Mouse (Mus musculus) megakaryocyte, embryonic 14.5 days (primary cell): ENCODE results near the gene Rpp25. TPM values are rescaled to one million over a fixed set of nuclear protein-coding genes. Genes with fewer than 3 reads are reported as not detected.

Experiments used
- H3K27me3 ChIP-seq: replicated peaks from 2 replicates; pipeline ENCODE3; 2012; ENCODE audit warnings: inconsistent platforms
- H3K36me3 ChIP-seq: replicated peaks from 2 replicates; pipeline ENCODE3; 2012; ENCODE audit warnings: low read length, inconsistent platforms, mixed read lengths
- H3K4me1 ChIP-seq: 2 replicates; pipeline ENCODE4 v1.6.1; 2012; ENCODE audit warnings: inconsistent platforms
- H3K4me3 ChIP-seq: replicated peaks from 2 replicates; pipeline ENCODE3; 2012; ENCODE audit warnings: moderate library complexity, mild to moderate bottlenecking, inconsistent platforms
- H3K9me3 ChIP-seq: 2 replicates; pipeline ENCODE4 v1.6.1; 2012; ENCODE audit warnings: inconsistent platforms
- FLI1 ChIP-seq: IDR thresholded peaks from 2 replicates; pipeline ENCODE4 v1.6.1; 2012; ENCODE audit warnings: low read length, inconsistent platforms, mixed read lengths
- GATA1 ChIP-seq: IDR thresholded peaks from 3 replicates; pipeline ENCODE4 v1.6.1; 2012; ENCODE audit warnings: mixed read lengths, low read length, inconsistent platforms, borderline replicate concordance
- polyA plus RNA-seq: library from polyadenylated mRNA; stranded (reverse); fragments of >175 nt; gene quantifications from 2 replicates; pipeline ENCODE4 v1.2.3, GENCODE M21; 2012; ENCODE audit warnings: low replicate concordance; ENCODE audit not compliant: insufficient read depth

Gene Rpp25
- polyA plus RNA-seq, 1 experiment = 0.07 TPM

DNA sequence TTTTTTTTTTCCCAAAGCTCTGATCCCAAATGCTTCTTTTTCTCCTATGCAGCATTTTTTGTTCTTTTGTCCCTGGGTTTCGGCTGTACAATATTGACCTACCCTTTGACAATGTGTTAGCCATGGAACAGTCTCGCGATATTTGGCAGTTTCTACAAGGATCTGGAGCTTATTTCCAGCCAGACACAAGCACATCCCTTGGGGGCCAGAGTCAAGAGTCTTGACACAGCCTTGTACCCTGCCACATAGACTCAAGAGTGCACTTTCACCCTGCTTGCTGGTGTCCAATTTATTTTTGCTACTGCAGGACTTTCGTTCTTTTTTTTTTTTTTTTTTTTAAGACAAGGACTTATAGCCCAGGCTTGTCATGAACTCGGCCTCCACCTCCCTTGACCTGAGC lies 32.5 kb downstream of the Rpp25 start:
- H3K4me1 ChIP-seq = peaks cover 88% of the 10 kb centered on the region
- H3K4me3 ChIP-seq = peak overlapping the region; percentile 91
- no peaks in the 10 kb centered on the region for H3K27me3 ChIP-seq
- H3K36me3 ChIP-seq = peaks cover 74% of the 10 kb centered on the region
- no peaks in the 10 kb centered on the region for H3K9me3 ChIP-seq
- TF ChIP-seq FLI1 = no peak

DNA sequence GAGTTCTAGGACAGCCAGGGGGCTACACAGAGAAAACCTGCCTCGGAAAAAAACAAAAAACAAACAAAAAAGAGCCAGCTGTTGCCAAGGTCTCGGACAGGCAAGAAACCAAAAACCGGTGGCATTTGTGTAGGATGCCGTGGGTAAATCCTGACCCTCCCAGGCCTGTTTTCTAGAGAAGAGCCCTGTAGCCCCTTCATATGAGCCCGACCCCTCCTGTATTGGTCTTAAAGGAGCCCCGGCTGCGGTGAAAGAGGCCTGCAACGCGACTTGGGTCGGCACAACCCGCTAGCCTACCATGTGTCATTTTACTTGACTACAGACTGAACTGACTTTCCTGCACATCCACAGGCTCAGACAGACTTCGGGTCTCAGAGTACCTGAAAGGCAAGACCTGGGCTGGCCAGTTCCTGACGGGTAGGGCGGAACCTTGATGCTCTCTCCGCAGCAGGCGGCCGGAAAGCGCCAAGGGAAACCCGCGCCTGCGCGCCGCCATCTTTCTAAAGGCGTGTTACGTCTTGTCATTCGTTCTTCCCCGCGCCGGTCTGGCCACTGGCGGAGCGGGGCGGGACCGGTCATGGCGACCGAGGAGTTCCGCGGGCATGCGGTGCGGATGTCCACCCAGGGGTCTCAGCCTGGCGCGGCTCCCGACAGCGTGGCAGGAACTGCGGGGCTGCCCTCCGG lies 33.4 kb downstream of the Rpp25 start, which contains the start of gene Fam219b:
TSS of gene Fam219b (plus strand) at position 485 of the 684 bp plus-strand sequence.
- Histone ChIP-seq H3K36me3 (peaks cover 73% of the 10 kb centered on the region), H3K9me3 (no peaks in the 10 kb centered on the region), H3K27me3 (no peaks in the 10 kb centered on the region), H3K4me3 (peak within 1 kb of the TSS; percentile 91), H3K4me1 (peaks cover 88% of the 10 kb centered on the region)
- TF ChIP-seq GATA1 = no peak
- TF ChIP-seq FLI1 = no peak

DNA sequence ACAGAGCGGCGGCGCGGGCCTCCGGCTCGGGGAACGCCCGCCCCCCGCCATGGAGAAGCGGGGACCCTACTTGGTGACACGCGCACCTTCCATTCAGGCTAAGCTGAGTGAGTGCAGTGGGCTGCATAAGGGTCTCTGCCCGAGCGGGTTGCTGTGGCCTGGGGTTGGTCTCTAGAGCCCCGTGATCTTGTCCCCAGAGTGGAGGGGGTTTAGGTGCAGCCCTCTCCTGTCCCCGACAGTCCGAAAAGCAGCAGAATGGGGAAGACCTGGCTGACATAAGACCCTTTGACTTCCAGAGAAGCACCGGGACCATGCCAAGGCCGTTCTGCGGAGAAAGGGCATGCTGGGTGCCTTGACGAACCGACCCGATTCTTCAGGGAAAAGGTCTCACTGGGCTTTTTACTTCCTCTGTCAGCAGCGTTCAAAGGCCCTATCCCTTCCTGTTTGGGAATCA lies 33.9 kb downstream of the Rpp25 start:
- Histone ChIP-seq H3K4me3 (peak overlapping the region; percentile 91), H3K27me3 (no peaks in the 10 kb centered on the region), H3K9me3 (no peaks in the 10 kb centered on the region), H3K36me3 (peaks cover 73% of the 10 kb centered on the region), H3K4me1 (peaks cover 88% of the 10 kb centered on the region)
- TF ChIP-seq GATA1 = no peak
- no peak for TF ChIP-seq FLI1

DNA sequence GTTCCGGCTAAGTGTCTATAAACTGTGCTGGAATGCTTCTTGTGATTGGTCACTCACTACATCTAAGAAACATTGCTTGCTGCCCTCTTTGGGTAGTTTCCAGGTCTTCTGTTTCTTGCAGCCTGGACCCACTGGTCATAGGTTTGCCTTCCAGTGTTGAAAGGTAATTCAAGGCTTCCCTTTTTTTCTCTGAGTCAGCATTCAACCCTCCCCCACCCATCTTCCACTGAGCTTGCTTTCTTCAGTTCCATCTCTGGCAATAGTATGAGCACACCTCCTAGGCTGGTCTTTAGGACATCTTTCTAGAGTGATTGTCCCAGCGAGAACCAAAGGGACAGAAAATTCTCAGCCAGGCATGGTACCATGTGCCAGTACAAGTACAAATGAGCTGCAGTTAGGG lies 35.7 kb downstream of the Rpp25 start:
- Histone ChIP-seq H3K4me1 (peaks cover 87% of the 10 kb centered on the region), H3K36me3 (peaks cover 73% of the 10 kb centered on the region), H3K27me3 (no peaks in the 10 kb centered on the region), H3K4me3 (no peak overlapping the region), H3K9me3 (no peaks in the 10 kb centered on the region)
- TF ChIP-seq FLI1 (no peak), GATA1 (no peak)

DNA sequence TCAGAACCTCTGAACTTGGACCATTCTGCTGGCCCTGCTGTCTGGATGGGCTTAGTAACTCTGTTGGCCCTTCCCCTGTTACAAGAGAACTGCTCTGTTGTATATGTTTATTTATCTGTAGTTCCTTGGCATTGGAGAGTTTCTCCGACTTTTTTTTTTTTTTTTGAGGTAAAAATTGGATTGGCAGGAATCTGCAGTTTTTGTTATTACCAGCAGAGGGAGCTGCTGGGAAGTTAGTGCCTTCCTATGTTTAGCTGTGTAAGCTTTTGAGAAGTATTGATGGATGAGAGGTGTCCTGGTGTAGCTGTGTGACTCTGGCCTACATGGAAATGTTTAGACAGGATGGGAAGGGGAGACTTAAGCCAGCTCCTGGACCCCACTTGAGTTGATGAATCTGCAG lies 37.5 kb downstream of the Rpp25 start:
- no peaks in the 10 kb centered on the region for H3K9me3 ChIP-seq

DNA sequence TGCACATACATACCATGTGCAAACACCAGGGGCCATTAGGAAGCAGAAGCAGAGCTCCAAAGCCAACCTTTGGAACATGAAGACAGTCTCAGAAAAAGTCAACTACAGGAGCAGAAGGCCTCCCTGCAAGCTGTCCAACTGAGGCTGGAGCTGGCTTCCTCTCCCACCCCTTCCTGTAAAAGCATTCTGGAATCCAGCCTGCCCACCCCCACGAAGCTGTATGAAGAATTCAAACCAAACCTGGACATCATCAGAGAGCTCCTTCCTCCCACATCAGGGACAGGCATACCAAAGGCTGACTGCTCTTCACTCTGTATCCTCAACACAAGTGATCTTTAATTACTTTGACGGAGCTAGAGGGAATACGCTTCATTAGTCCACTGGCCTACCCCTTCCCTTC lies 40.1 kb downstream of the Rpp25 start:
- TF ChIP-seq FLI1 = no peak
- no peak for TF ChIP-seq GATA1
- Histone ChIP-seq H3K4me3 (no peak overlapping the region), H3K4me1 (peaks cover 95% of the 10 kb centered on the region), H3K9me3 (no peaks in the 10 kb centered on the region), H3K27me3 (no peaks in the 10 kb centered on the region), H3K36me3 (peaks cover 98% of the 10 kb centered on the region)

More for the DNA sequence above, 37.5 kb downstream of the Rpp25 start:
- Histone ChIP-seq H3K36me3 (peaks cover 77% of the 10 kb centered on the region), H3K27me3 (no peaks in the 10 kb centered on the region), H3K4me3 (no peak overlapping the region), H3K4me1 (peaks cover 92% of the 10 kb centered on the region)
- TF ChIP-seq FLI1 (no peak), GATA1 (no peak)

DNA sequence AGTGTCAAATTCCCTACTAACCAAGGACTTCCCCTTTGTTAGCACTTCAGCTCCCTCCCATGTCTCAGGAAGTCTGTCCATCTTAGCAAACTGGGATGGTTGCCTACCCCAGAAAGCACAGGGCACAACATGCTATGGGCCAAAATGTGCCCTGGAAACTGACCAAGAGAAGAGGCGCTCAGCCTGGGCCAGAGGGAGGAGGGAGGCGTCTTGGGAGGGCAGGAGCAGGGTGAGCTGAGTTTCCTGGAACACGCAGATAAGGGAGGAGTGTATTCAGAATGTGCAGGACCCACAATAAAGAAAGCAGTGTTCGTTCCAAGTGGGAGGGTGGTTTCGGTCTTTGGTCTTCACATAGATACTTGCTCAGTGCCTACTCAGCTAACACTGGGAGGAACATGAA lies 43.5 kb downstream of the Rpp25 start:
- peak overlapping the region; percentile 67 for H3K4me3 ChIP-seq
- H3K27me3 ChIP-seq = no peaks in the 10 kb centered on the region
- TF ChIP-seq GATA1 = no peak
- TF ChIP-seq FLI1 = no peak
- H3K36me3 ChIP-seq = peaks cover 91% of the 10 kb centered on the region
- no peaks in the 10 kb centered on the region for H3K9me3 ChIP-seq
- peaks cover 95% of the 10 kb centered on the region for H3K4me1 ChIP-seq

DNA sequence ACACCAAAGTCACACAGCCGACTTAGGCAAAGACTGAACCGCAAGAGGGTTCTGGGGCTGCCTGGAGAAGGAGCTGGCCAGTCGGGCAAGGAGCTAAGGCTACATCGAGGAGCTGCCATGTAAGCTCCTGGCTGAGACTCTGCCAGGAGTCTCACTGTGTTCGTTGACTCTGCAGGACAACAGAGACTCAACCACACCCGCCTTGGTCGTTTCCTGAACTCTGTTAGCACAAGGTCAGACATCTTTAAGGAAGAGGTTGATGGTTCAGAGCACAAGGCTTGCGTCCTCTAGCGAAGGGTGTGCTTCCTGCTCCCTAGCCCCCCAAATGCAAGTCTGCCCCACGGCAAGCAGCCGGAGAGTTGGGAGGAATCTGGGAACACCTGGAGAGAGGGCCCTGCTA lies 44.0 kb downstream of the Rpp25 start:
- Histone ChIP-seq H3K36me3 (peaks cover 85% of the 10 kb centered on the region), H3K9me3 (no peaks in the 10 kb centered on the region), H3K27me3 (no peaks in the 10 kb centered on the region), H3K4me1 (peaks cover 95% of the 10 kb centered on the region), H3K4me3 (peak overlapping the region; percentile 67)
- TF ChIP-seq GATA1 (no peak), FLI1 (no peak)

DNA sequence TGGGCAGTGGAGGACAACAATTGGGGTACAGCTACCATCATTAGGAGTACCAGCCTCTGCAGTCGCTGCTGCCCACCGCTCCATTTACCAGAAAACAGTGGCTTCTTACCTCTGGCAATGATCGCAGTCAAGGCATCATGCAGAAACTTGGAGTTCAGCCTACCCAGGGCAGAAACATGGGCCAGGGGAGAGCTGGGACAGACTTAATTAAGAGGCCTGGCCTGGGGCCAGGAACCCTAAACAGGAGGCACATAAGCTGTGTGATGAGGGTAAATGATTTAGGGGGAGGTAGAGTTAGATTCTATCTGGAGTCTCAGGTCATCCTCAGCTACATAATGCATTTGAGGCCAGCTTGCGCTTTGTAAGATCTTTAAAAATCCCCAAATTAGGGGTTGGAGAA lies 45.4 kb downstream of the Rpp25 start:
- Histone ChIP-seq H3K4me1 (peaks cover 97% of the 10 kb centered on the region), H3K4me3 (peak overlapping the region; percentile 8), H3K36me3 (peaks cover 72% of the 10 kb centered on the region), H3K27me3 (no peaks in the 10 kb centered on the region), H3K9me3 (no peaks in the 10 kb centered on the region)
- no peak for TF ChIP-seq GATA1
- no peak for TF ChIP-seq FLI1

DNA sequence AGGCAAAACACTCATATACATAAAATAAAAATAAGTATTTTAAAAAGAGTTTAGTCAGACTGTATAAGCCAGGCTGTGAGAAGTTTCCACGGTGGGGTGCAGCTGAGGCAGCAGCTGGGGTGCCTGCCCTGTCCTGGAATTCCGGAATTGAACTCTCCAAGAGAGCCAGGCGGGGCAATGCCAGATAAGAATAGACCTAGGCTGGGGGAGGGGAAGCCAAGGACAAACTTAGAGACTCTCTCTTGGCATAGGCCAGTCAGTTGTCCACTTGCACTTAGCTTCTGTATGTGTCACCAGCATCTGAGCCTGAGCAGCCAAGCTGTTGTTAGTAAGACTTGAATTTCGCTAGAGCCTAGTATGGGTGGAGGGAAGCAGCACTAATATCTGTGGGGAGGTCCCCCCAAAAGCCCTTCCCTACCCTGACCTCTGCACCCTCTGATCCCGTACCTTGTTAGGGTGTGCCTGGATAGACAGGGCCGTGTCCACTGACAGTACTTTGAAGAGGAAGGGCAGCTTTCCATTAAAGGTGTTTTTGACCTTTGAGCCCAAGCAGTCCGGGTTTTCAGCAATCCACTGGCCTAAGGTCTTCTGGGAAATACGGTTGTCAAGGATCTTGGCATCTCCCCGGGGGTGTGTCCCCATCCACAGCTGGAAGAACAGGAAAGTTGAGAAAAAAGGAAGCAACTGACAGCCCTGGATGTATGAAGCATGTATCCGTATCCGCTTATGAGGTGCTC lies 46.5 kb downstream of the Rpp25 start:
- no peaks in the 10 kb centered on the region for H3K27me3 ChIP-seq
- peak overlapping the region; percentile 20 for H3K4me3 ChIP-seq
- peaks cover 61% of the 10 kb centered on the region for H3K36me3 ChIP-seq
- no peak for TF ChIP-seq GATA1
- no peak for TF ChIP-seq FLI1
- peaks cover 93% of the 10 kb centered on the region for H3K4me1 ChIP-seq
- H3K9me3 ChIP-seq = no peaks in the 10 kb centered on the region
